Mouse (Mus musculus) central nervous system, embryonic 11.5 days (tissue): ENCODE data around the gene Fcgr2b. TPM values are rescaled to one million over a fixed set of nuclear protein-coding genes. Genes with fewer than 3 reads are reported as not detected.

Experiments
- polyA plus RNA-seq: library from polyadenylated mRNA; depleted of rRNA; stranded (reverse); fragments of >200 nt; gene quantifications from 2 replicates; pipeline ENCODE4 v1.2.3, GENCODE M21; 2012; rRNA removed

Fcgr2b gene
- polyA plus RNA-seq: 0.47 and 0.58 TPM in 2 replicates

DNA sequence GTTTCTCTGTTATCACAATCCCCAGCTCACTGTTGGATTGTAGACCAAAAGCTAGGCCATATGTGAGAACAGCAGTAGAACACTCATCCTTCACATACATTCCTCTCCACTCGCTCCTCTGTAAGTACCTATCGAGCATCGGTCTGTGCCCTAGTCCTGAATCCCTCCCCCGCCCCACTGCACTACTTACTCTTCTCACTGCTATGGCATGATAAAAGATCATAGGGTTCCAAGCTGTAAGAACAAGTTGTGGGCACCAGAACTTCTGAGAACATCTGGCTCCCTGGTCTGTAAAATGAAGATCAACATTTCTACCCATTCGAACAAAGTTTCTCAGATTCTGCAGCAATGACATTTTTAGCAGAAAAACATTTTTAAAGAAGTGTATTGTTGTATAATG lies at the start of gene Fcgr2b:
Gene Fcgr2b, minus strand, starts transcription at position 101 of the 400 bp plus-strand sequence.

GRCm38 (mm10) chr1:171018737-171019136 lies 42.4 kb upstream of the Fcgr2b start, which contains the start of gene Fcgr4:
TSS of gene Fcgr4 (plus strand) at chr1:171018920.

GRCm38 (mm10) chr1:170927378-170927777 lies 49.0 kb downstream of the Fcgr2b start, which contains the start of gene Fcrla:
TSS of gene Fcrla (minus strand) at chr1:170927583.

GRCm38 (mm10) chr1:170912891-170913615 lies 63.3 kb downstream of the Fcgr2b start, which contains the start of gene Fcrlb:
TSS of gene Fcrlb (minus strand) at chr1:170912941.

Other genes starting within 250 kb of the Fcgr2b start
- 6.2 and 9.6 TPM in 2 replicates for gene Atf6, start 108.8 kb downstream of the Fcgr2b start, polyA plus RNA-seq
- 0.46 and 0.57 TPM in 2 replicates for gene Gm26620, start 91.5 kb downstream of the Fcgr2b start, polyA plus RNA-seq
- gene Dusp12, start 91.0 kb downstream of the Fcgr2b start, polyA plus RNA-seq: 38.4 and 46.7 TPM in 2 replicates
- gene Fcrlb, start 63.6 kb downstream of the Fcgr2b start, polyA plus RNA-seq: 0.04 TPM in 1 of 2 replicates, not detected in the other
- not detected in 2 replicates for gene Fcrla, start 49.0 kb downstream of the Fcgr2b start, polyA plus RNA-seq
- gene Fcgr4, start 42.4 kb upstream of the Fcgr2b start, polyA plus RNA-seq: 0.20 and 0.45 TPM in 2 replicates
- 5.1 and 6.4 TPM in 2 replicates for gene Fcgr3, start 88.4 kb upstream of the Fcgr2b start, polyA plus RNA-seq
- gene Cfap126, start 137.4 kb upstream of the Fcgr2b start, polyA plus RNA-seq: 3.0 and 3.8 TPM in 2 replicates
- gene Sdhc, start 174.1 kb upstream of the Fcgr2b start, polyA plus RNA-seq: 236 and 443 TPM in 2 replicates
- 0.72 and 3.3 TPM in 2 replicates for gene Mpz, start 174.2 kb upstream of the Fcgr2b start, polyA plus RNA-seq
- 11.0 and 15.7 TPM in 2 replicates for gene Pcp4l1, start 219.7 kb upstream of the Fcgr2b start, polyA plus RNA-seq
- gene Nr1i3, start 237.4 kb upstream of the Fcgr2b start, polyA plus RNA-seq: 0.02 and 0.04 TPM in 2 replicates
- 29.2 and 29.8 TPM in 2 replicates for gene Tomm40l, start 246.0 kb upstream of the Fcgr2b start, polyA plus RNA-seq
- 41.5 and 103 TPM in 2 replicates for gene Apoa2, start 248.5 kb upstream of the Fcgr2b start, polyA plus RNA-seq